In the genomic region with DNA sequence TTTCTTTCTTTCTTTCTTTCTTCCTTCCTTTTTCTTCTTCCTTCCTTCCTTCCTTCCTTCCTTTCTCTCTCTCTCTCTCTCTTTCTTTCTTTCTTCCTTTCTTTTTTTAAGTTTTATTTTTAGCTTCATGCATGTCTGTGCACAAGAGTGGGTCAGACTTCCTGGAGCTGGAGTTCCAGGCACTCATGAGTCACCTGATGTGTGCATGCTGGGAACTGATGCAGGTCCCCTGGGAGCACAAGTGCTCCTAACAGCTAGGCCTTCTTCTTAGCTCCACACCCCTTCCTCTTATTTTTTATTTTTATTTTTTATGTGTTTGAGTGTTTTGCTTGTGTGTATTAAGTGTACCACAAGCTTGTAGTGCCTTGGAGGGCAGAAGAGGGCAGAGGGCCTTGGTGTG, we compare ENCODE assay signal across 23 mouse cellular contexts. TPM values are rescaled to one million over a fixed set of nuclear protein-coding genes. Genes with fewer than 3 reads are reported as not detected.
DNase-seq lines count a peak whose midpoint lies in the region; ATAC-seq and TF ChIP-seq lines count a peak whose summit lies in the region.
"Had no signal": no experiment of that assay in that cellular context is flagged by ENCODE, and none has a peak within 500 bp of the region (broad histone marks: within the 10 kb centered on the region; RNA-seq: fewer than 3 reads in every experiment).

No protein-coding gene starts in this region.

- H3K36me3 ChIP-seq in ES-E14 (ENCODE audit: control insufficient read depth, insufficient read depth, low read length, poor library complexity, severe bottlenecking) = no peaks in the 10 kb centered on the region
- H3K36me3 ChIP-seq in myocyte (ENCODE audit: control insufficient read depth, insufficient read depth) = no peaks in the 10 kb centered on the region
- no peaks in the 10 kb centered on the region for H3K36me3 ChIP-seq in embryonic facial prominence, embryonic 10.5 days (replicated peaks)
- no peaks in the 10 kb centered on the region for H3K36me3 ChIP-seq in lung, postnatal 0 days (ENCODE audit: insufficient read depth, low read length)
- H3K36me3 ChIP-seq: embryonic facial prominence, embryonic 13.5 days; forebrain, embryonic 12.5 days; forebrain, embryonic 15.5 days; hindbrain, embryonic 12.5 days; hindbrain, embryonic 15.5 days had no signal

- H3K27me3 ChIP-seq in myocyte (ENCODE audit: control insufficient read depth, insufficient read depth, insufficient read length) = no peaks in the 10 kb centered on the region
- H3K27me3 ChIP-seq in embryonic facial prominence, embryonic 10.5 days (replicated peaks; ENCODE audit: low read depth, poor library complexity, severe bottlenecking) = no peaks in the 10 kb centered on the region
- no peaks in the 10 kb centered on the region for H3K27me3 ChIP-seq in lung, postnatal 0 days (replicated peaks; ENCODE audit: insufficient read depth, low read length)
- H3K27me3 ChIP-seq: embryonic facial prominence, embryonic 13.5 days; forebrain, embryonic 12.5 days; forebrain, embryonic 15.5 days; hindbrain, embryonic 12.5 days; hindbrain, embryonic 15.5 days; Patski had no signal

- DNase-seq in 3T3-L1 (ENCODE audit: low read depth, low spot score) = peak; percentile 81
- no peak for DNase-seq in ES-E14 (ENCODE audit: low read depth, low spot score)
- DNase-seq in embryonic facial prominence, embryonic 10.5 days (ENCODE audit: low spot score) = no peak
- DNase-seq in yolk sac, embryonic 10.5 days (ENCODE audit: low spot score) = no peak
- no peak for DNase-seq in lung, postnatal 0 days (ENCODE audit: low spot score)
- DNase-seq: adrenal gland, adult 2 months; adrenal gland, postnatal 14 days; cerebellum, adult 11 months; cerebellum, adult 2 months; cerebellum, adult 9-11 months; cerebellum, postnatal 25 days; gastrocnemius, postnatal 10 days; heart, adult 11 months had no signal

- peaks cover 0 to 15% of the 10 kb centered on the region in 2 experiments; a peak in 2 of 4 replicates for H3K4me1 ChIP-seq in ES-E14 (ENCODE audit: control insufficient read depth in 2 of 2, insufficient read depth in 2 of 2, low read length in 2 of 2, poor library complexity in 1 of 2)
- H3K4me1 ChIP-seq in embryonic facial prominence, embryonic 10.5 days = no peaks in the 10 kb centered on the region
- H3K4me1 ChIP-seq in lung, postnatal 0 days (ENCODE audit: insufficient read depth, low read depth, low read length) = no peaks in the 10 kb centered on the region
- H3K4me1 ChIP-seq: embryonic facial prominence, embryonic 13.5 days; forebrain, embryonic 12.5 days; forebrain, embryonic 15.5 days; hindbrain, embryonic 12.5 days; hindbrain, embryonic 15.5 days had no signal

- peak overlapping the region; percentile 64; the same call in 1 of the 2 replicates for H3K27ac ChIP-seq in ES-E14 (ENCODE audit: insufficient read depth, low read depth, low read length, poor library complexity, severe bottlenecking)
- no peak overlapping the region for H3K27ac ChIP-seq in embryonic facial prominence, embryonic 10.5 days (replicated peaks)
- H3K27ac ChIP-seq in lung, postnatal 0 days (ENCODE audit: low read length) = no peak overlapping the region
- H3K27ac ChIP-seq: embryonic facial prominence, embryonic 13.5 days; forebrain, embryonic 12.5 days; forebrain, embryonic 15.5 days; hindbrain, embryonic 12.5 days; hindbrain, embryonic 15.5 days had no signal

- no peaks in the 10 kb centered on the region for H3K79me2 ChIP-seq in myocyte (ENCODE audit: control insufficient read depth, insufficient read depth)

- H3K4me3 ChIP-seq in ES-E14 (ENCODE audit: insufficient read depth in 1 of 2, low read depth in 1 of 2, low read length in 2 of 2, poor library complexity in 1 of 2, severe bottlenecking in 1 of 2) (no peak overlapping the region), myocyte (no peak overlapping the region)
- H3K4me3 ChIP-seq in embryonic facial prominence, embryonic 10.5 days = no peak overlapping the region
- no peak overlapping the region for H3K4me3 ChIP-seq in lung, postnatal 0 days (ENCODE audit: low read depth, low read length)
- H3K4me3 ChIP-seq: embryonic facial prominence, embryonic 13.5 days; erythroblast, embryonic 14.5 days; forebrain, embryonic 12.5 days; forebrain, embryonic 15.5 days; hindbrain, embryonic 12.5 days; hindbrain, embryonic 15.5 days had no signal

- H3K9ac ChIP-seq in ES-E14 (ENCODE audit: insufficient read depth, low read depth, low read length, poor library complexity, severe bottlenecking) = no peak overlapping the region
- H3K9ac ChIP-seq in lung, postnatal 0 days (replicated peaks; ENCODE audit: low read depth) = no peak overlapping the region
- H3K9ac ChIP-seq: embryonic facial prominence, embryonic 13.5 days; forebrain, embryonic 12.5 days; forebrain, embryonic 15.5 days; hindbrain, embryonic 12.5 days; hindbrain, embryonic 15.5 days had no signal

- no peaks in the 10 kb centered on the region for H3K9me3 ChIP-seq in ES-E14 (ENCODE audit: control insufficient read depth, insufficient read depth, low read depth, low read length)
- no peaks in the 10 kb centered on the region for H3K9me3 ChIP-seq in embryonic facial prominence, embryonic 10.5 days
- no peaks in the 10 kb centered on the region for H3K9me3 ChIP-seq in lung, postnatal 0 days (ENCODE audit: low read length)
- H3K9me3 ChIP-seq: embryonic facial prominence, embryonic 13.5 days; forebrain, embryonic 12.5 days; forebrain, embryonic 15.5 days; hindbrain, embryonic 12.5 days; hindbrain, embryonic 15.5 days had no signal

- H3ac ChIP-seq in myocyte (ENCODE audit: control insufficient read depth, insufficient read length) = no peak overlapping the region

- in situ Hi-C loops in ES-E14 (cut with MboI; ENCODE audit: low sequenced_read_pairs in 2 of 2, unreplicated experiment in 2 of 2) = no loop called here

- TF ChIP-seq CTCF in lung, postnatal 0 days (IDR thresholded peaks at IDR 0.05) = no peak

- no peak for ATAC-seq in lung, postnatal 0 days
- ATAC-seq: forebrain, embryonic 15.5 days; intestine, postnatal 0 days; Patski had no signal

- peak overlapping the region; percentile 21 for H3K4me2 ChIP-seq in myocyte (ENCODE audit: low read depth)
- no peak overlapping the region for H3K4me2 ChIP-seq in lung, postnatal 0 days (replicated peaks; ENCODE audit: low read depth, low read length)
- H3K4me2 ChIP-seq: embryonic facial prominence, embryonic 13.5 days; forebrain, embryonic 12.5 days; forebrain, embryonic 15.5 days; heart, embryonic 11.5 days; hindbrain, embryonic 12.5 days; hindbrain, embryonic 15.5 days had no signal

- TF ChIP-seq POLR2A in myocyte (IDR thresholded peaks at IDR 0.05; ENCODE audit: insufficient read length, low read depth) = no peak

- no peak for TF ChIP-seq EP300 in lung, postnatal 0 days (IDR thresholded peaks at IDR 0.05)

TF ChIP-seq in ES-E14, 5 proteins besides CTCF, POLR2A, EP300 and RAD21:
- no peak for TF ChIP-seq ZC3H11A (IDR thresholded peaks at IDR 0.05; ENCODE audit: borderline replicate concordance, low read depth, low read length)
- TF ChIP-seq HCFC1 (IDR thresholded peaks at IDR 0.05; ENCODE audit: borderline replicate concordance, insufficient read depth, low read length) = no peak
- TF ChIP-seq ZNF384 (IDR thresholded peaks at IDR 0.05; ENCODE audit: low read depth, low read length) = no peak
- TF ChIP-seq MAFK (IDR thresholded peaks at IDR 0.05; ENCODE audit: insufficient read depth, low read depth, low read length) = no peak
- no peak for TF ChIP-seq CHD2 (IDR thresholded peaks at IDR 0.05; ENCODE audit: low read depth, low read length)
TF ChIP-seq in ES-E14: peak in this region for 0.

TF ChIP-seq in myocyte, 11 proteins besides CTCF, POLR2A, EP300 and RAD21:
- TF ChIP-seq E2F4 (IDR thresholded peaks at IDR 0.05; ENCODE audit: insufficient read depth) = no peak
- peak; percentile 53 for TF ChIP-seq USF1 (IDR thresholded peaks at IDR 0.05; ENCODE audit: low read depth)

RNA-seq across cellular contexts. Expression of gene Swap70, which starts 40.9 kb away (rescaled TPM):
- total RNA-seq in ES-E14 (2012; rRNA removed) = 26.3 and 28.7 TPM in 2 replicates
- 11.4 TPM for polyA plus RNA-seq in myocyte (2012; fragmentation: generic; extraction: Trizol)
- 30.7 and 32.4 TPM in 2 replicates for polyA plus RNA-seq in embryonic facial prominence, embryonic 10.5 days (2016; fragmentation: Nextera tagmentation; extraction: Ambion mirVana)
- 38.4 and 38.9 TPM in 2 replicates for polyA plus RNA-seq in lung, postnatal 0 days (2015; fragmentation: Nextera tagmentation; extraction: Ambion mirVana)

RNA-seq across cellular contexts. Expression of gene Wee1, which starts 58.8 kb away (rescaled TPM):
- 16.5 and 16.7 TPM in 2 replicates for total RNA-seq in ES-E14 (2012; rRNA removed)
- 4.6 TPM for polyA plus RNA-seq in myocyte (2012; fragmentation: generic; extraction: Trizol)
- 28.6 and 29.4 TPM in 2 replicates for polyA plus RNA-seq in embryonic facial prominence, embryonic 10.5 days (2016; fragmentation: Nextera tagmentation; extraction: Ambion mirVana)
- 7.9 and 8.6 TPM in 2 replicates for polyA plus RNA-seq in lung, postnatal 0 days (2015; fragmentation: Nextera tagmentation; extraction: Ambion mirVana)
